In the genomic region with DNA sequence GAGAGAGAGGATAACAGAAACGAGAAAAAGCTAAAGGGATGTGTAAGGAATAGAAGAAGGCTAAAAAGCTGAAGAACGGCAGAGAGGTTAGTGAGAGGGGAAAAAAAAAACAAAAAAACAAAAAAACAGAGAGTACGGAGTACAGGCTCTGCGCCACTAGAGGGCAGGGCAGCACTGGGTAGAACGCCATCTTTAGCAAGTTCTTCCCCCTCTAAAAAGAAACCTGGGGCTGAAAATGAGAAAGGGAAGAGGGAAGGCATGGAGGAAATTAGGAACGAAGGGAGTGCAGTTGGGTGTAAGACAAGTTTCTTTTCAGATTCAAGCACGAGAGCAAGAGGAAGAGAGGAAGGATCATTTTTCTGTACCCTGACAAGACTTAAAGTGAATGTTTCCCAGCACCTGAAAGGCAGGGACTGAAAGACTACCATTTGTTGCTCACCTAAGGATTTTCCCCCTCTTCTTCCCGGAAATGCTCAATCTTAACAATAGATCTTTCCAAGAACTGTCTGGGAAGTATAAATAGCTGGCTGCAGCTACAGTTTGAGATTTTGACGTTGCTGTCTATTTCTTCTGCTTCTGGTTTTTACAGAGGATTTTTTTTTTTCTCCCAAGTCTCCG, we compare ENCODE assay signal across 9 mouse cellular contexts.
DNase-seq lines count a peak whose midpoint lies in the region; ATAC-seq lines count a peak whose summit lies in the region.
"Had no signal": no experiment of that assay in that cellular context is flagged by ENCODE, and none has a peak within 500 bp of the region (broad histone marks: within the 10 kb centered on the region; RNA-seq: fewer than 3 reads in every experiment).

No protein-coding gene starts in this region.

- peak overlapping the region; percentile 58 for H3K4me2 ChIP-seq in kidney, embryonic 15.5 days
- peak overlapping the region; percentile 49 for H3K4me2 ChIP-seq in limb, embryonic 15.5 days
- H3K4me2 ChIP-seq: liver, embryonic 15.5 days had no signal

- H3K27me3 ChIP-seq in kidney, embryonic 15.5 days: no peaks in the 10 kb centered on the region
- no peaks in the 10 kb centered on the region for H3K27me3 ChIP-seq in limb, embryonic 15.5 days
- H3K27me3 ChIP-seq: liver, embryonic 15.5 days had no signal

- WGBS in kidney, embryonic 15.5 days: 10% methylated on average over 10 of the region's 10 CpGs
- 7% methylated on average over 10 of the region's 10 CpGs for WGBS in limb, embryonic 15.5 days

- H3K27ac ChIP-seq in kidney, embryonic 15.5 days: 0 out of 2 replicates have a peak overlapping the region, but pooled peaks have one; percentile 52
- H3K27ac ChIP-seq in limb, embryonic 15.5 days: peak overlapping the region; percentile 48; the same call in 1 of the 2 replicates
- H3K27ac ChIP-seq: liver, embryonic 15.5 days had no signal

- peak; percentile 99 for ATAC-seq in granulocyte monocyte progenitor cell, adult 5-6 weeks (replicated peaks; ENCODE audit: poor library complexity, severe bottlenecking)
- peak; percentile 49; the same call in 1 of the 2 replicates for ATAC-seq in kidney, embryonic 15.5 days (replicated peaks; ENCODE audit: low FRiP score)
- no peak for ATAC-seq in limb, embryonic 15.5 days (ENCODE audit: insufficient number of reproducible peaks, low FRiP score, low TSS enrichment, low read depth)

- peak; percentile 81 for DNase-seq in 416B (ENCODE audit: low read depth)
- peak; percentile 62 to 64 for DNase-seq in adrenal gland, adult 18-20 months (ENCODE audit: low spot score in 2 of 2)
- peak; percentile 87 for DNase-seq in embryo, embryonic 11 days
- DNase-seq in natural killer cell, adult 2 months (ENCODE audit: low spot score in 2 of 2): peak; percentile 2 to 32
- DNase-seq in telencephalon, adult 2 months (ENCODE audit: low read depth, low spot score): peak; percentile 84

- peak overlapping the region; percentile 35 for H3K4me3 ChIP-seq in kidney, embryonic 15.5 days (replicated peaks)
- H3K4me3 ChIP-seq in limb, embryonic 15.5 days: peak overlapping the region; percentile 32
- H3K4me3 ChIP-seq: liver, embryonic 15.5 days had no signal

- H3K9ac ChIP-seq in kidney, embryonic 15.5 days: 0 out of 2 replicates have a peak overlapping the region, but pooled peaks have one; percentile 21
- peak overlapping the region; percentile 1; the same call in 1 of the 2 replicates for H3K9ac ChIP-seq in limb, embryonic 15.5 days
- H3K9ac ChIP-seq: liver, embryonic 15.5 days had no signal

- H3K36me3 ChIP-seq in kidney, embryonic 15.5 days: no peaks in the 10 kb centered on the region
- H3K36me3 ChIP-seq in limb, embryonic 15.5 days: no peaks in the 10 kb centered on the region
- H3K36me3 ChIP-seq: liver, embryonic 15.5 days had no signal

- H3K9me3 ChIP-seq in kidney, embryonic 15.5 days (replicated peaks): no peaks in the 10 kb centered on the region
- H3K9me3 ChIP-seq in limb, embryonic 15.5 days: no peaks in the 10 kb centered on the region
- H3K9me3 ChIP-seq: liver, embryonic 15.5 days had no signal

- peaks cover 4% of the 10 kb centered on the region; the same call in 1 of the 2 replicates for H3K4me1 ChIP-seq in kidney, embryonic 15.5 days
- no peaks in the 10 kb centered on the region for H3K4me1 ChIP-seq in limb, embryonic 15.5 days
- H3K4me1 ChIP-seq: liver, embryonic 15.5 days had no signal

Comparison
In these comparisons a context has a peak if more than half of its experiments do, and no peak if none do; other contexts are left out.
1. DNase-seq: peak in every context shown above with its lines; median percentile 87 in embryo, embryonic 11 days; 84 in telencephalon, adult 2 months; 81 in 416B; 63 in adrenal gland, adult 18-20 months; 17 in natural killer cell, adult 2 months.